Mouse (Mus musculus): ENCODE measurements around the gene Rdm1. TPM values are rescaled to one million over a fixed set of nuclear protein-coding genes. Genes with fewer than 3 reads are reported as not detected.

Gene Rdm1
- total and polyA plus RNA-seq, 3 experiments: 6.5 to 6.8 TPM; not detected in 1

DNA sequence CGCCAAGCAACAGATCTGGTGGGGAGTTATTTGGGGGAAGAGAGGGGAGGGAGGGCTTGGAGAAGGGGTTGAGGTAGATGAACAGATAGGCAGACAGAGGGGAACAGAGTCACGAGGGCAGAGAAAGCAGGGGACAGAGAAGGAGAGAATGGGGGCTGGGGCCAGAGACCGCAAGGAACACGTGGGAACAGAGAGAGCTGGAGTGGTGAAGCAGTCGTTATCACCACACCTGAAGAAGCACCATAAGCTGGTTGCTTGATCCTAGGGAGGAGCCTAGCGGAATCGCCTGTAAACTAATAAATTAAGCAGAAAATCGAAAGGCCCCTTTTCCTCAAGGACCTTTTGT is 373 bp upstream of the Rdm1 start:
- Histone ChIP-seq H3K4me1 (ENCODE audit: control insufficient read depth in 1 of 2, insufficient read depth in 2 of 2, low read length in 2 of 2) (peaks cover 0 to 7% of the 10 kb centered on the region in 2 experiments; a peak in 2 of 4 replicates), H3K27me3 (ENCODE audit: control insufficient read depth in 1 of 2, insufficient read depth in 2 of 2, low read length in 2 of 2) (no peaks in the 10 kb centered on the region), H3K36me3 (ENCODE audit: control insufficient read depth in 1 of 2, insufficient read depth in 2 of 2, low read length in 2 of 2) (peaks cover 0 to 3% of the 10 kb centered on the region in 2 experiments; a peak in 1 of 4 replicates), H3K4me3 (ENCODE audit: control insufficient read depth in 1 of 2, insufficient read depth in 1 of 2, low read depth in 2 of 2, low read length in 2 of 2) (peak overlapping the region; percentile 51 to 58), H3K79me2 (ENCODE audit: control insufficient read depth, insufficient read depth, low read length, poor library complexity) (no peaks in the 10 kb centered on the region; the same call in 1 of the 2 replicates), H3K27ac (ENCODE audit: control insufficient read depth, low read depth, low read length) (peak overlapping the region; percentile 98), H3K9me3 (replicated peaks; ENCODE audit: insufficient read depth, low read length) (no peaks in the 10 kb centered on the region), H3K9ac (ENCODE audit: control insufficient read depth, low read depth, low read length, poor library complexity, severe bottlenecking) (peak overlapping the region; percentile 81)
- DNase-seq (ENCODE audit: low read depth, low spot score): no peak
- TF ChIP-seq CHD2 (IDR thresholded peaks at IDR 0.05; ENCODE audit: low read length): no peak
- TF ChIP-seq USF1 (IDR thresholded peaks at IDR 0.05; ENCODE audit: low read depth, low read length): peak; percentile 78
- peak; percentile 92 for TF ChIP-seq MXI1 (IDR thresholded peaks at IDR 0.05; ENCODE audit: low read depth, low read length)
- TF ChIP-seq MYC (IDR thresholded peaks at IDR 0.05; ENCODE audit: low read depth, low read length): peak; percentile 93
- TF ChIP-seq USF2 (IDR thresholded peaks at IDR 0.05; ENCODE audit: borderline replicate concordance in 1 of 2, insufficient read depth in 1 of 2, low read depth in 1 of 2, low read length in 2 of 2): no peak
- no peak for TF ChIP-seq POLR2AphosphoS5 (IDR thresholded peaks at IDR 0.05; ENCODE audit: borderline replicate concordance, low read depth, low read length)
- TF ChIP-seq CTCF (IDR thresholded peaks at IDR 0.05 in 2 of 3, conservative IDR thresholded peaks at IDR 0.05 in 1 of 3; ENCODE audit: control insufficient read depth in 1 of 3, insufficient read depth in 1 of 3, low read depth in 2 of 3, low read length in 3 of 3, poor library complexity in 1 of 3, severe bottlenecking in 1 of 3): no peak
- TF ChIP-seq SMC3 (IDR thresholded peaks at IDR 0.05; ENCODE audit: low read depth, low read length): no peak
- TF ChIP-seq TBP (IDR thresholded peaks at IDR 0.05; ENCODE audit: low read depth, low read length): no peak
- TF ChIP-seq ETS1 (IDR thresholded peaks at IDR 0.05; ENCODE audit: low read depth, low read length): no peak
- TF ChIP-seq UBTF (IDR thresholded peaks at IDR 0.05; ENCODE audit: borderline replicate concordance, insufficient read depth, low read depth, low read length): no peak
- TF ChIP-seq MAX (IDR thresholded peaks at IDR 0.05; ENCODE audit: low read length): peak; percentile 92
- peak; percentile 71; the same call in 1 of the 2 replicates for TF ChIP-seq NELFE (IDR thresholded peaks at IDR 0.05; ENCODE audit: low read depth, low read length)

DNA sequence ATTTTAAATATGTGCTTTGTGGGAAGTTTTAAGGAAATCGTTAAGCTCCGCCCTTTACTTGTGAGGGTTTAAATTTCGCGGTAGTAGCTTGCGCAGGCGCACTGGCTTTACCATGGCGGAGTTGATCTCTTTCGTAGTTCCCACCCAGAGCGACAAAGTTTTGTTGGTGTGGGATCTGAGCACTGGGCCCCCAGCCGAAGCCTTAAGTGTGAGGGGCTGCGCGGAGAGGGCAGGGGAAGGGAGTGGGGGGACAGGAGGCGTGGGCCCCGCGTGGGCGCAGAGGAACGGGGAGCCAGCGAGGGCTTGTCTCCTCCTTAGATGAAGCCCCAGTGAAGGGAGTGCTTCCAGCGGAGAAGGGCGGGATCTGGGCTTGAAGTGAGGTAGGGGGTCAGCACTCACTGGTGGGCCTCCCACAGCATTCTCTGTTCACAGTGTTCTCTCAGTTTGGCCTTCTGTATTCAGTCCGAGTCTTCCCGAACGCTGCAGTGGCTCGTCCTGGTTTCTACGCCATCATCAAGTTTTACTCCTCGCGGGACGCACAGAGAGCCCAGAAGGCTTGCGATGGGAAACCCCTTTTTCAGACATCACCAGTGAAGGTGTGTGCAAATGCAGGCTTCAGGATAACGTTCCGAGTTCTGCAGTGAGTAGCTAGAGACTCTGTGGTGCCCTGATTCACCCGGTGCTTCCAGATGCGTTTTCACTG is 1.0 kb downstream of the Rdm1 start:
- H3K9ac ChIP-seq (ENCODE audit: control insufficient read depth, low read depth, low read length, poor library complexity, severe bottlenecking): peak overlapping the region; percentile 58
- no peaks in the 10 kb centered on the region for H3K27me3 ChIP-seq (ENCODE audit: control insufficient read depth in 1 of 2, insufficient read depth in 2 of 2, low read length in 2 of 2)
- no peaks in the 10 kb centered on the region for H3K9me3 ChIP-seq (replicated peaks; ENCODE audit: insufficient read depth, low read length)
- peaks cover 0 to 6% of the 10 kb centered on the region in 2 experiments; a peak in 2 of 4 replicates for H3K36me3 ChIP-seq (ENCODE audit: control insufficient read depth in 1 of 2, insufficient read depth in 2 of 2, low read length in 2 of 2)
- H3K79me2 ChIP-seq (ENCODE audit: control insufficient read depth, insufficient read depth, low read length, poor library complexity): no peaks in the 10 kb centered on the region; the same call in 1 of the 2 replicates
- DNase-seq (ENCODE audit: low read depth, low spot score): peak; percentile 99
- H3K27ac ChIP-seq (ENCODE audit: control insufficient read depth, low read depth, low read length): peak overlapping the region; percentile 90
- peak overlapping the region; percentile 19 to 50 for H3K4me3 ChIP-seq (ENCODE audit: control insufficient read depth in 1 of 2, insufficient read depth in 1 of 2, low read depth in 2 of 2, low read length in 2 of 2)
- peaks cover 0 to 10% of the 10 kb centered on the region in 2 experiments; a peak in 2 of 4 replicates for H3K4me1 ChIP-seq (ENCODE audit: control insufficient read depth in 1 of 2, insufficient read depth in 2 of 2, low read length in 2 of 2)
- TF ChIP-seq POLR2AphosphoS2 (IDR thresholded peaks at IDR 0.05; ENCODE audit: low read length) (peak; percentile 76), MYB (IDR thresholded peaks at IDR 0.05; ENCODE audit: low read depth, low read length) (peak; percentile 44; the same call in 1 of the 2 replicates), SIN3A (IDR thresholded peaks at IDR 0.05; ENCODE audit: low read length) (peak; percentile 27; the same call in 1 of the 2 replicates), CHD2 (IDR thresholded peaks at IDR 0.05; ENCODE audit: low read length) (no peak), NELFE (IDR thresholded peaks at IDR 0.05; ENCODE audit: low read depth, low read length) (peak; percentile 67), USF2 (IDR thresholded peaks at IDR 0.05; ENCODE audit: borderline replicate concordance in 1 of 2, insufficient read depth in 1 of 2, low read depth in 1 of 2, low read length in 2 of 2) (no peak), MXI1 (IDR thresholded peaks at IDR 0.05; ENCODE audit: low read depth, low read length) (peak; percentile 49; the same call in 1 of the 2 replicates), CHD1 (IDR thresholded peaks at IDR 0.05; ENCODE audit: low read depth, low read length) (no peak), ZNF384 (IDR thresholded peaks at IDR 0.05; ENCODE audit: low read depth, low read length) (no peak), RCOR1 (IDR thresholded peaks at IDR 0.05; ENCODE audit: low read depth, low read length) (no peak), ZC3H11A (IDR thresholded peaks at IDR 0.05; ENCODE audit: low read depth, low read length) (no peak), HCFC1 (IDR thresholded peaks at IDR 0.05; ENCODE audit: low read depth, low read length) (0 out of 2 replicates have a peak, but pooled peaks have one; percentile 61), TCF12 (IDR thresholded peaks at IDR 0.05; ENCODE audit: low read depth, low read length) (no peak), POLR2A (IDR thresholded peaks at IDR 0.05; ENCODE audit: control insufficient read depth in 1 of 2, insufficient read depth in 1 of 2, low read depth in 1 of 2, low read length in 2 of 2, poor library complexity in 1 of 2) (peak; percentile 71 to 90; a peak in 2 of 4 replicates), SMC3 (IDR thresholded peaks at IDR 0.05; ENCODE audit: low read depth, low read length) (no peak), NRF1 (IDR thresholded peaks at IDR 0.05; ENCODE audit: insufficient read depth, low read depth, low read length, poor library complexity, severe bottlenecking) (peak; percentile 72), ZKSCAN1 (IDR thresholded peaks at IDR 0.05; ENCODE audit: low read depth, low read length) (no peak), GABPA (IDR thresholded peaks at IDR 0.05; ENCODE audit: low read depth, low read length) (no peak), MAX (IDR thresholded peaks at IDR 0.05; ENCODE audit: low read length) (no peak), RAD21 (IDR thresholded peaks at IDR 0.05; ENCODE audit: low read depth, low read length) (no peak), USF1 (IDR thresholded peaks at IDR 0.05; ENCODE audit: low read depth, low read length) (no peak), MAFK (IDR thresholded peaks at IDR 0.05; ENCODE audit: borderline replicate concordance, low read depth, low read length) (no peak), UBTF (IDR thresholded peaks at IDR 0.05; ENCODE audit: borderline replicate concordance, insufficient read depth, low read depth, low read length) (no peak; the same call in 1 of the 2 replicates)
